Mouse (Mus musculus) forebrain, embryonic 13.5 days (tissue): ENCODE measurements at regions not wholly inside any gene's neighbourhood (a gene's known extent, or its start where the extent isn't known, plus 50 kb on each side); places are given as distances from the start of the nearest gene placed in this dataset.

Experiments used
- ATAC-seq: fragments of 200-750 bp; cut with Nextera tagmentation; 2 replicates; pipeline ENCODE4 v1.8.0; 2017
- H3K27ac ChIP-seq: fragments of 300-500 bp; sonication (generic); 2 replicates; pipeline ENCODE4 v1.5.1; 2015; ENCODE audit warnings: inconsistent platforms, mild to moderate bottlenecking, moderate library complexity
- H3K27me3 ChIP-seq: fragments of 300-500 bp; sonication (generic); 2 replicates; pipeline ENCODE4 v1.6.1; 2015; ENCODE audit warnings: mild to moderate bottlenecking, inconsistent platforms
- H3K36me3 ChIP-seq: fragments of 300-500 bp; sonication (generic); 2 replicates; pipeline ENCODE4 v1.6.1; 2015; ENCODE audit warnings: mild to moderate bottlenecking, inconsistent platforms; ENCODE audit not compliant: poor library complexity, severe bottlenecking
- H3K4me1 ChIP-seq: fragments of 300-500 bp; sonication (generic); 2 replicates; pipeline ENCODE4 v1.6.1; 2015; ENCODE audit warnings: inconsistent platforms
- H3K4me2 ChIP-seq: fragments of 300-500 bp; sonication (generic); 2 replicates; pipeline ENCODE4 v1.6.1; 2015; ENCODE audit warnings: inconsistent platforms, mild to moderate bottlenecking, moderate library complexity
- H3K4me3 ChIP-seq: fragments of 300-500 bp; sonication (generic); 2 replicates; pipeline ENCODE4 v1.5.1; 2015; ENCODE audit warnings: mild to moderate bottlenecking, inconsistent platforms
- H3K9ac ChIP-seq: fragments of 300-500 bp; sonication (generic); 2 replicates; pipeline ENCODE4 v1.6.1; 2015; ENCODE audit warnings: mild to moderate bottlenecking, inconsistent platforms
- H3K9me3 ChIP-seq: fragments of 300-500 bp; sonication (generic); replicated peaks from 2 replicates; pipeline ENCODE4 v1.6.1; 2016; ENCODE audit warnings: inconsistent platforms
- WGBS: fragments of 180-500 bp; shearing (Covaris S2); methylation state at CpG from one replicate; pipeline ENCODE4 v1.1.7; 2015; 5-methylcytosine and 5-hydroxymethylcytosine counted together

GRCm38 (mm10) chr3:151192092-151192491 is 245.6 kb upstream of the Adgrl4 start:
- Histone ChIP-seq H3K4me3 (no peak overlapping the region), H3K36me3 (no peaks in the 10 kb centered on the region), H3K9ac (no peak overlapping the region), H3K27ac (no peak overlapping the region), H3K4me2 (no peak overlapping the region), H3K27me3 (no peaks in the 10 kb centered on the region), H3K4me1 (no peaks in the 10 kb centered on the region), H3K9me3 (no peaks in the 10 kb centered on the region)
- WGBS, result 81% methylated on average over 2 of the region's 2 CpGs
- no peak for ATAC-seq

- no peak overlapping the region for H3K27ac ChIP-seq
- no peaks in the 10 kb centered on the region for H3K4me1 ChIP-seq
- no peak overlapping the region for H3K9ac ChIP-seq
- H3K27me3 ChIP-seq, result no peaks in the 10 kb centered on the region
- no peaks in the 10 kb centered on the region for H3K9me3 ChIP-seq
- no peak overlapping the region for H3K4me3 ChIP-seq
- WGBS, result 85% methylated on average over 4 of the region's 4 CpGs
- H3K36me3 ChIP-seq, result no peaks in the 10 kb centered on the region
- ATAC-seq, result no peak
- no peak overlapping the region for H3K4me2 ChIP-seq
Measured at GRCm38 (mm10) chr3:151210978-151211377, 226.7 kb upstream of the Adgrl4 start.

GRCm38 (mm10) chr3:151216764-151217502 is 220.8 kb upstream of the Adgrl4 start:
- H3K4me3 ChIP-seq, result no peak overlapping the region
- WGBS, result 79% methylated on average over 3 of the region's 3 CpGs
- H3K9me3 ChIP-seq, result no peaks in the 10 kb centered on the region
- no peaks in the 10 kb centered on the region for H3K36me3 ChIP-seq
- no peak overlapping the region for H3K27ac ChIP-seq
- H3K27me3 ChIP-seq, result no peaks in the 10 kb centered on the region
- peak; percentile 59; the same call in 1 of the 2 replicates for ATAC-seq
- no peak overlapping the region for H3K4me2 ChIP-seq
- no peaks in the 10 kb centered on the region for H3K4me1 ChIP-seq
- no peak overlapping the region for H3K9ac ChIP-seq

GRCm38 (mm10) chr3:151222407-151222806 is 215.3 kb upstream of the Adgrl4 start:
- 15% methylated on average over 3 of the region's 3 CpGs for WGBS

GRCm38 (mm10) chr3:151252458-151252857 is 185.2 kb upstream of the Adgrl4 start:
- no peak overlapping the region for H3K4me3 ChIP-seq
- ATAC-seq, result no peak
- H3K4me1 ChIP-seq, result no peaks in the 10 kb centered on the region
- no peaks in the 10 kb centered on the region for H3K36me3 ChIP-seq
- no peak overlapping the region for H3K27ac ChIP-seq
- H3K4me2 ChIP-seq, result no peak overlapping the region
- H3K9ac ChIP-seq, result no peak overlapping the region
- no peaks in the 10 kb centered on the region for H3K9me3 ChIP-seq
- no peaks in the 10 kb centered on the region for H3K27me3 ChIP-seq
- WGBS, result 88% methylated on average over 2 of the region's 2 CpGs

More at GRCm38 (mm10) chr3:151222407-151222806, 215.3 kb upstream of the Adgrl4 start:
- no peaks in the 10 kb centered on the region for H3K36me3 ChIP-seq
- H3K27me3 ChIP-seq, result no peaks in the 10 kb centered on the region
- ATAC-seq, result peak; percentile 48; the same call in 1 of the 2 replicates
- no peak overlapping the region for H3K9ac ChIP-seq
- H3K4me3 ChIP-seq, result no peak overlapping the region
- no peak overlapping the region for H3K27ac ChIP-seq
- no peaks in the 10 kb centered on the region for H3K9me3 ChIP-seq
- no peaks in the 10 kb centered on the region for H3K4me1 ChIP-seq
- no peak overlapping the region for H3K4me2 ChIP-seq

GRCm38 (mm10) chr3:151262821-151263220 is 174.9 kb upstream of the Adgrl4 start:
- no peak overlapping the region for H3K4me2 ChIP-seq
- H3K4me1 ChIP-seq, result no peaks in the 10 kb centered on the region
- ATAC-seq, result no peak
- no peak overlapping the region for H3K4me3 ChIP-seq
- no peaks in the 10 kb centered on the region for H3K36me3 ChIP-seq
- H3K9me3 ChIP-seq, result no peaks in the 10 kb centered on the region
- H3K9ac ChIP-seq, result no peak overlapping the region
- H3K27ac ChIP-seq, result no peak overlapping the region
- 85% methylated on average over 3 of the region's 3 CpGs for WGBS
- no peaks in the 10 kb centered on the region for H3K27me3 ChIP-seq

- Histone ChIP-seq H3K9me3 (no peaks in the 10 kb centered on the region), H3K4me1 (no peaks in the 10 kb centered on the region), H3K9ac (no peak overlapping the region), H3K4me2 (no peak overlapping the region), H3K4me3 (no peak overlapping the region), H3K36me3 (no peaks in the 10 kb centered on the region), H3K27ac (no peak overlapping the region), H3K27me3 (no peaks in the 10 kb centered on the region)
- no peak for ATAC-seq
- WGBS, result 18% methylated on average over 2 of the region's 2 CpGs
Measured at GRCm38 (mm10) chr3:151265658-151266057, 172.0 kb upstream of the Adgrl4 start.

GRCm38 (mm10) chr3:151269514-151269913 is 168.2 kb upstream of the Adgrl4 start:
- H3K27ac ChIP-seq, result no peak overlapping the region
- no peak overlapping the region for H3K4me3 ChIP-seq
- no peaks in the 10 kb centered on the region for H3K4me1 ChIP-seq
- no peaks in the 10 kb centered on the region for H3K9me3 ChIP-seq
- H3K36me3 ChIP-seq, result no peaks in the 10 kb centered on the region
- H3K9ac ChIP-seq, result no peak overlapping the region
- no peak overlapping the region for H3K4me2 ChIP-seq
- WGBS, result 73% methylated on average over 2 of the region's 2 CpGs
- H3K27me3 ChIP-seq, result no peaks in the 10 kb centered on the region
- ATAC-seq, result no peak

- Histone ChIP-seq H3K9me3 (no peaks in the 10 kb centered on the region), H3K27me3 (no peaks in the 10 kb centered on the region), H3K9ac (no peak overlapping the region), H3K4me2 (no peak overlapping the region), H3K36me3 (no peaks in the 10 kb centered on the region), H3K27ac (no peak overlapping the region), H3K4me3 (no peak overlapping the region), H3K4me1 (no peaks in the 10 kb centered on the region)
- no peak for ATAC-seq
- WGBS, result 90% methylated on average over 1 of the region's 1 CpGs
Measured at GRCm38 (mm10) chr3:151283829-151284228, 153.9 kb upstream of the Adgrl4 start.

- Histone ChIP-seq H3K4me2 (no peak overlapping the region; the same call in 1 of the 2 replicates), H3K4me1 (peaks cover 7% of the 10 kb centered on the region), H3K36me3 (no peaks in the 10 kb centered on the region), H3K9me3 (no peaks in the 10 kb centered on the region), H3K9ac (no peak overlapping the region), H3K27me3 (no peaks in the 10 kb centered on the region), H3K4me3 (no peak overlapping the region), H3K27ac (no peak overlapping the region)
- 25% methylated on average over 11 of the region's 11 CpGs for WGBS
- ATAC-seq, result peak; percentile 82
Measured at GRCm38 (mm10) chr3:151293981-151294605, 143.6 kb upstream of the Adgrl4 start.

GRCm38 (mm10) chr3:151294606-151295005 is 143.1 kb upstream of the Adgrl4 start:
- no peak overlapping the region for H3K4me3 ChIP-seq
- no peak overlapping the region for H3K27ac ChIP-seq
- 71% methylated on average over 7 of the region's 7 CpGs for WGBS
- no peak overlapping the region for H3K9ac ChIP-seq
- ATAC-seq, result no peak
- no peak overlapping the region for H3K4me2 ChIP-seq
- H3K36me3 ChIP-seq, result no peaks in the 10 kb centered on the region
- H3K4me1 ChIP-seq, result peaks cover 7% of the 10 kb centered on the region
- H3K9me3 ChIP-seq, result no peaks in the 10 kb centered on the region
- no peaks in the 10 kb centered on the region for H3K27me3 ChIP-seq

- Histone ChIP-seq H3K9ac (no peak overlapping the region), H3K4me3 (no peak overlapping the region), H3K9me3 (no peaks in the 10 kb centered on the region), H3K27ac (no peak overlapping the region), H3K27me3 (no peaks in the 10 kb centered on the region), H3K4me1 (peaks cover 7% of the 10 kb centered on the region), H3K4me2 (no peak overlapping the region), H3K36me3 (no peaks in the 10 kb centered on the region)
- 88% methylated on average over 9 of the region's 9 CpGs for WGBS
- no peak for ATAC-seq
Measured at GRCm38 (mm10) chr3:151295027-151295426, 142.7 kb upstream of the Adgrl4 start.
